Mouse (Mus musculus): ENCODE results near the gene Dapp1. TPM values are rescaled to one million over a fixed set of nuclear protein-coding genes. Genes with fewer than 3 reads are reported as not detected.
"Not testable (repeated sequence)": the region's sequence is repeated elsewhere in the genome, so short reads cannot be mapped to it uniquely, and the experiment has no call there.

Gene Dapp1
- polyA plus RNA-seq, 1 experiment from 2014 or later: 10.3 TPM

- DNase-seq: no peak
- peaks cover 7% of the 10 kb centered on the region for H3K36me3 ChIP-seq (replicated peaks; ENCODE audit: insufficient read depth, low read length)
- H3K9ac ChIP-seq (replicated peaks): peak overlapping the region; percentile 21; the same call in 1 of the 2 replicates
- no peak for ATAC-seq
- H3K4me1 ChIP-seq (ENCODE audit: insufficient read depth): peaks cover 70% of the 10 kb centered on the region
- H3K9me3 ChIP-seq (ENCODE audit: low read length): no peaks in the 10 kb centered on the region
- H3K4me2 ChIP-seq (ENCODE audit: low read depth, low read length): peak overlapping the region; percentile 61; the same call in 1 of the 2 replicates
- TF ChIP-seq CTCF (IDR thresholded peaks at IDR 0.05; ENCODE audit: low read depth) (no peak), EP300 (IDR thresholded peaks at IDR 0.05; ENCODE audit: low read depth) (no peak)
- no peak overlapping the region for H3K4me3 ChIP-seq (ENCODE audit: low read depth, low read length)
- WGBS (ENCODE audit: insufficient replicate concordance): 83% methylated on average over 7 of the region's 7 CpGs
- H3K27ac ChIP-seq (ENCODE audit: low read depth): peak overlapping the region; percentile 85
- H3K27me3 ChIP-seq (ENCODE audit: insufficient read depth, low read length): no peaks in the 10 kb centered on the region
These were observed 8.4 kb downstream of the Dapp1 start for GRCm38 (mm10) chr3:137972989-137973388.

GRCm38 (mm10) chr3:137972224-137972623, 9.1 kb downstream of the Dapp1 start:
- DNase-seq: peak; percentile 30
- Histone ChIP-seq H3K27me3 (ENCODE audit: insufficient read depth, low read length) (no peaks in the 10 kb centered on the region), H3K9ac (replicated peaks) (peak overlapping the region; percentile 44), H3K4me3 (ENCODE audit: low read depth, low read length) (0 out of 2 replicates have a peak overlapping the region, but pooled peaks have one; percentile 2), H3K36me3 (replicated peaks; ENCODE audit: insufficient read depth, low read length) (peaks cover 13% of the 10 kb centered on the region), H3K9me3 (ENCODE audit: low read length) (no peaks in the 10 kb centered on the region), H3K27ac (ENCODE audit: low read depth) (peak overlapping the region; percentile 85), H3K4me2 (ENCODE audit: low read depth, low read length) (peak overlapping the region; percentile 61), H3K4me1 (ENCODE audit: insufficient read depth) (peaks cover 71% of the 10 kb centered on the region)
- peak; percentile 80 for ATAC-seq
- TF ChIP-seq CTCF (IDR thresholded peaks at IDR 0.05; ENCODE audit: low read depth) (no peak), EP300 (IDR thresholded peaks at IDR 0.05; ENCODE audit: low read depth) (peak; percentile 91)
- 24% methylated on average over 5 of the region's 5 CpGs for WGBS (ENCODE audit: insufficient replicate concordance)

- Histone ChIP-seq H3K4me1 (ENCODE audit: insufficient read depth) (peaks cover 66% of the 10 kb centered on the region), H3K9me3 (ENCODE audit: low read length) (no peaks in the 10 kb centered on the region), H3K4me3 (ENCODE audit: low read depth, low read length) (peak overlapping the region; percentile 5; the same call in 1 of the 2 replicates), H3K4me2 (ENCODE audit: low read depth, low read length) (peak overlapping the region; percentile 63), H3K36me3 (replicated peaks; ENCODE audit: insufficient read depth, low read length) (peaks cover 24% of the 10 kb centered on the region), H3K27me3 (ENCODE audit: insufficient read depth, low read length) (no peaks in the 10 kb centered on the region), H3K9ac (replicated peaks) (no peak overlapping the region), H3K27ac (ENCODE audit: low read depth) (peak overlapping the region; percentile 82)
- 50% methylated on average over 12 of the region's 12 CpGs for WGBS (ENCODE audit: insufficient replicate concordance)
- ATAC-seq (no peak), DNase-seq (peak; percentile 47)
- no peak for TF ChIP-seq CTCF (IDR thresholded peaks at IDR 0.05; ENCODE audit: low read depth)
- TF ChIP-seq EP300 (IDR thresholded peaks at IDR 0.05; ENCODE audit: low read depth): no peak
These were observed 11.4 kb downstream of the Dapp1 start for GRCm38 (mm10) chr3:137969951-137970350.

GRCm38 (mm10) chr3:137968820-137969486, 12.4 kb downstream of the Dapp1 start:
- H3K36me3 ChIP-seq (replicated peaks; ENCODE audit: insufficient read depth, low read length): peaks cover 29% of the 10 kb centered on the region
- WGBS (ENCODE audit: insufficient replicate concordance): 25% methylated on average over 9 of the region's 9 CpGs
- H3K27me3 ChIP-seq (ENCODE audit: insufficient read depth, low read length): no peaks in the 10 kb centered on the region
- H3K4me1 ChIP-seq (ENCODE audit: insufficient read depth): peaks cover 61% of the 10 kb centered on the region
- peak overlapping the region; percentile 51 for H3K9ac ChIP-seq (replicated peaks)
- DNase-seq (peak; percentile 41), ATAC-seq (peak; percentile 74)
- peak overlapping the region; percentile 54 for H3K4me2 ChIP-seq (ENCODE audit: low read depth, low read length)
- TF ChIP-seq CTCF (IDR thresholded peaks at IDR 0.05; ENCODE audit: low read depth) (no peak), EP300 (IDR thresholded peaks at IDR 0.05; ENCODE audit: low read depth) (peak; percentile 95)
- H3K9me3 ChIP-seq (ENCODE audit: low read length): no peaks in the 10 kb centered on the region
- peak overlapping the region; percentile 95 for H3K27ac ChIP-seq (ENCODE audit: low read depth)
- H3K4me3 ChIP-seq (ENCODE audit: low read depth, low read length): peak overlapping the region; percentile 8

GRCm38 (mm10) chr3:137968105-137968819, 13.1 kb downstream of the Dapp1 start:
- H3K27me3 ChIP-seq (ENCODE audit: insufficient read depth, low read length): no peaks in the 10 kb centered on the region
- peaks cover 33% of the 10 kb centered on the region for H3K36me3 ChIP-seq (replicated peaks; ENCODE audit: insufficient read depth, low read length)
- peak overlapping the region; percentile 51 for H3K9ac ChIP-seq (replicated peaks)
- ATAC-seq: peak; percentile 33
- peak; percentile 33 for DNase-seq
- H3K4me3 ChIP-seq (ENCODE audit: low read depth, low read length): peak overlapping the region; percentile 8
- H3K9me3 ChIP-seq (ENCODE audit: low read length): no peaks in the 10 kb centered on the region
- peak overlapping the region; percentile 95 for H3K27ac ChIP-seq (ENCODE audit: low read depth)
- peaks cover 56% of the 10 kb centered on the region for H3K4me1 ChIP-seq (ENCODE audit: insufficient read depth)
- peak overlapping the region; percentile 54 for H3K4me2 ChIP-seq (ENCODE audit: low read depth, low read length)
- no peak for TF ChIP-seq EP300 (IDR thresholded peaks at IDR 0.05; ENCODE audit: low read depth)
- TF ChIP-seq CTCF (IDR thresholded peaks at IDR 0.05; ENCODE audit: low read depth): no peak
- 37% methylated on average over 14 of the region's 14 CpGs for WGBS (ENCODE audit: insufficient replicate concordance)

GRCm38 (mm10) chr3:137964014-137964413, 17.3 kb downstream of the Dapp1 start:
- not testable (repeated sequence) for H3K9me3 ChIP-seq (ENCODE audit: low read length); ATAC-seq; DNase-seq; H3K4me3 ChIP-seq (ENCODE audit: low read depth, low read length); H3K27ac ChIP-seq (ENCODE audit: low read depth); H3K9ac ChIP-seq (replicated peaks); H3K27me3 ChIP-seq (ENCODE audit: insufficient read depth, low read length); H3K4me2 ChIP-seq (ENCODE audit: low read depth, low read length)
- Histone ChIP-seq H3K36me3 (replicated peaks; ENCODE audit: insufficient read depth, low read length) (peaks cover 60% of the 10 kb centered on the region), H3K4me1 (ENCODE audit: insufficient read depth) (peaks cover 27% of the 10 kb centered on the region)
- 54% methylated on average over 1 of the region's 1 CpGs for whole genome bisulfite sequencing (ENCODE audit: insufficient replicate concordance)

Data from liver, postnatal 0 days (tissue).